Mouse (Mus musculus): Measurements from ENCODE around the gene Pex5l.

GRCm38 (mm10) chr3:33165186-33165585 lies 22.1 kb upstream of the Pex5l start:
- TF ChIP-seq EP300 (IDR thresholded peaks at IDR 0.05; ENCODE audit: low read depth) (no peak), CTCF (IDR thresholded peaks at IDR 0.05; ENCODE audit: low read depth) (no peak)

All from liver, embryonic 14.5 days (tissue).